Mouse (Mus musculus): Measurements from ENCODE around the gene Trappc10.
A peak's percentile ranks its signal among the peaks of the same experiment; 100 is the strongest.

GRCm38 (mm10) chr10:78211311-78211710 is 33.1 kb downstream of the Trappc10 start:
- TF ChIP-seq CTCF (IDR thresholded peaks at IDR 0.05; ENCODE audit: low read depth, low read length) (peak; percentile 70), EP300 (IDR thresholded peaks at IDR 0.05; ENCODE audit: insufficient read depth, low read depth, low read length) (no peak)

Data from ES-Bruce4 (cell line).